Mouse (Mus musculus) telencephalon, adult 2 months (tissue): ENCODE results near the gene Rbms3.
A peak's percentile ranks its signal among the peaks of the same experiment; 100 is the strongest.

Experiments used
- DNase-seq: peaks from one replicate; pipeline ENCODE4 v3.0.0-alpha.2; 2011; ENCODE audit warnings: low read depth, low spot score

Rbms3 gene

DNA sequence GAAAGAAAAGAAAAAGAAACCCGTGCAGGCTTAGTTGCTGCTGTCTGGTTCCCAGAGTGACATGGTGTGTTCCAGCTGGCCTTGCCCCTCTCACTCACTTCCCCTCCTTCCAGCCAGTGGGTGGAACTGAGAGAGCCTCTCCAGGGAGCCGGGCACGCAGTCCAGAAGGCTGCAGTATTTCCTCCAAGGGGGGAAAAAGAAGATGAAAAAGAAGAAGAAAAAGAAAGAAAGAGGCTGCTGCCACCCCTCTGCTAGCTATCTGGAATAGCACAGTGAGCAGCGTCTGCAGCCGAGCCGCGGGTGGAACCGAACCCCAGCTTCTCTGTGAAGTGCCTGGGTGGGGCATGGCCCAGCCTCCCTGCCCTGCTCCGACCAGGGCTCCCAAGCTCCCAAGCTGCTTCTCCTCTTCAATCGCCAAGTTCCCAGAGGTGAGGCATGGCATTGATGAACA is 377.3 kb downstream of the Rbms3 start:
- no peak for DNase-seq

DNA sequence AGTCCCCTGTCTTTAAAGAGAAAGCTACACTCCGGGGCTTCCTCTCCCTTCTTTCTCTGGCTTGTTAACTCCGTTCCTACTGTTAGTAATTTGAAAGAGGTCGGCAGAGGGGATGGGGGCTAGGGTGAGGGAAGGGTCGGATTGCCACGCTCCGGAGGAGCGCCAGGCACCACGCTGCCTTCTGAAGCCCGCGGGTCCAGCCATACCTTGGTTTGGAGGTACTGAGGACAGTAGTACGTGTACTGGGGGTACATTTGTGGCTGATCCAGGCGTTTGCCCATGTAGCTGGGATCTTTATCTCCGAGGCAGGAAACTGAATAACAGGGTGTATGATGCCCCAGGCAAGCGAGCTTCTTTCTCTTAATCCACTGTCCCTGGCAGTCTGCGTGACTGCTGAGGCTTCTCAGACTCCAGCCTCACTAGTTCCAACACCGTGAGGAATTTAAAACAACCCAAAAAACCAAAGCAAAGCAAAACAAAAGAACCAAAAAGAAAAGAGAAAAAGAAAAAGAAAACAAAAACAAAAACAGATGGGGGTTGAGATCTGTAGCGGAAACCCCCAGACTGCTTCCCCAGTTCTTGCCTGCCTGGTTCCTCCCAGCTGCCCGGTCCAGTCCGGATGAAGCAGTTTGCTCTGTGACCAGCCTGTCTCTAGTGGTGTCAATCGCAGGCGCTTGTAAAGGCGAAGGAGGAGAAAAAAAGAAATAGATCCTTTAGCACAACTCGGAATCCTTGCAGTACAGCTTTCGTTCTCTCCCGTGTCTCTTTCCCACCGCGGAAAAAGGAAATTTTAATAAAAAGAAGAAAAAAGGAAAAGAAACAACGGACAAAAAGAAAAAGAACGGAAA is 378.0 kb downstream of the Rbms3 start:
- DNase-seq: no peak

DNA sequence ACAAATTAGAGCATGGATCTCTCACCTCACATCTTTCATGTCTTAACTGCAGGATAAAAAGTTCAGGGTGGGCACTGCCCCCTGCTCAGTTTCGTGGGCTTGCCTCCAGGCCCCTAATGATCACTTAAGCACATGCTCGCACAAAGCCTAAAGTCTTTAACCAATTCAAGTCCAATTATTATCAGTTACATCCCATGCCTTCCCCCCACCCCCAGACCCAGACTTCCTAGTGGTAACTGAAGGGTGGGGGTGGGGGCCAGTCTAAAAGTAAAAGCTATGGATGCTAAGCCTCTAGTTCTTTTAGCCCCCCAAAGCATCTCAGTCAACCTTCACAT is 378.9 kb downstream of the Rbms3 start:
- no peak for DNase-seq

DNA sequence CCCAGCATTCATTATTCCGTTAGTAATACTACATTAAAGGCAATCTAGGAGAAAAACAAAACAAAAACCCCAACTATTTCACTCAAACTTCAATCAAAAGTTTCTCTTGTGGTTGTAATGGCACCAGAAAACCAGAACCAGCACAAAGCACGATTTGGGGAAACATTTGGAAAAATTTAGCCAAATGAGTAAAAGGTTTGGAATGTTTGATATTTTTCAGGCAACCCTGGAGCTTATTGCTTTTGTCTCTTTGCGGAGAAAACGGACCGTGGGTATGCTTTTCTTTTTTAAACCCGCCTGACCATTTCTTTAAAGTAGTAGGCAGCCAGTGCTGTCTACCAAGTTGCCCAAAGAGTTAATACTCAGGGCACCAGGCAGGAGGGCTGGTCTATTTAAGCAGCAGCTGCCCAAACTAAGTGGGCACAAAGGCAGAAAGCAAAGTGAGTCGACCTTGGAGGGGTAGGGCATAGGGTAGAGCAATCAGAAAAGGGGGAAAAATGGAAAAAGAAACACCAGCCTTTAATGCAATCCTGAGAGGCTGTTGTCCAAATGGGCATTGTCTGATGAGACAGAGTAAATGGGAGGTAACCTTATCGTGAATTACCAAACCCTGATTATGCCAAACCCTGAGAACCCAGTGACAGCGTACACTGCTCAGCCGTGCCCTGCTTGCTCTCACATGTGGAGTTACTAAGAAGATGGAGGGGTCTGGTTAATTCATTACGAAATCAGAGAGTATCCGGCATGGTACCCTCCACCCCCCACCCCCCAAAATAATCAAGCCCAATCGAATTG is 379.5 kb downstream of the Rbms3 start:
- DNase-seq: no peak

DNA sequence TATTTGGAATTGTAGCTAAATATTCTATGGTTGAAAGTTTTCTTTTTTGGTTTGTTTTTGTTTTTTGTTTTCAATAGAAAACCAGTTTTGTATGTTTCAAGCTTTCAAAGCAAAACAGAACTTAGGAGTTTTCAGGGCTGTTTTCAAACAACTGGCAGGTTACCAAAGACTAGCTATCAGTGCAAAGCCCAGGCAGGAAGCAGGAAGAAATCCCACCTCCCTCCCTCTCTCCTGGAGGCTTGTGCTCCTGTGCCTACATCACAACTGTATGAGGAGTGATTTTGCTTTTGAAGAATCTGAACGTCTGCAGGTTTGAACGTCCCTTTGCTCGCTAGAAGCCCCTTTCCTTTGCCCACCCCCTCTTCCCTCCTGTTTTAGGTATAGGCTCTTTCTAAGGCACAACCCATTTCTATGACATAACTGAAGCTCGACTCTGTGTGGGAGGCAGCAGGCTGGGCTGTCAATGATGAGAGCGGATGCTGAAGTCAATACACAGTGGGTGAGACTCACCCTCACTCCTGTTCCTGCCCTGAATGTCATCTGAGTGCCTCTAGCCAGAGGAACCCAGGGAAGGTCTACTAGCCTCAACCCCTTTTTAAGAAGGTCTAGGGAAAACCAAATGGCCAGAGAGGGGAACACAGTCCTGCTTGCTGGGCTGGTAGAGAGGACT is 382.3 kb downstream of the Rbms3 start:
- no peak for DNase-seq

DNA sequence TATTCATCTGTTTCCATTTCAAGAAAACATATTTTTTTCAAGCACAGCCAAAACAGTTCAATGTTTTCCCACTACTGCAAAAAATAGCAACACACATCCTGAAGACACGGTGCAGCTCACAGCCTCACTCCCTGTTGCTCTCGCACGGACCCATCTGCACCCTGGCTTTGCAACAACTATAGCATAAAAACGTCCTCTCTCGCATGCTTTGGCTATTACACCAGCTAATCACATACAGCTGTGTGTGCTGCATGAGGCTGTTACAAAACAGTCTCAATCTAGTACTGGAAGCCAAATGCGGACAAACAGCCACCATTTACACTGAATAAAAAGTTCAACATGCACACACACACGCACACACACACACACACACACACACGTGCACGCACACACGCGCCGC is 383.5 kb downstream of the Rbms3 start:
- no peak for DNase-seq

DNA sequence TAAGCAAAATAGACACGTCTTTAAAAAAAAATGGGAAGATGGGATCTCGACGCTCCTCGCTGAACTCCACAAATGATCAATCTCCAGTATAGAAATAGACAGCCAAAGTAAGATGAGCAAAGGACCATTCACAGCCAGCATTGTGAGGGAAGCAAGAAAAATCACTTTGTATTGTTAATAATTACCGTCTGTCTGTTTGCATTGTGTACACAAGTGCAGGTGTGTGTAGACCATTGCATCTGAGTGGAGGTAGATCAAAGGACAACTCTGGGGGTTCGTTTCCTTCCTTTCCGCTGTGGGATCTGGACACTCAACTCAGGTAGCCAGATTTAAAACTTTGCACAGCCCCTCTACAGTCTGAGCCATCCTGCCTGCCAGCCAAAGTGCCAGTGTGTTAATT is 386.3 kb downstream of the Rbms3 start:
- DNase-seq: no peak

DNA sequence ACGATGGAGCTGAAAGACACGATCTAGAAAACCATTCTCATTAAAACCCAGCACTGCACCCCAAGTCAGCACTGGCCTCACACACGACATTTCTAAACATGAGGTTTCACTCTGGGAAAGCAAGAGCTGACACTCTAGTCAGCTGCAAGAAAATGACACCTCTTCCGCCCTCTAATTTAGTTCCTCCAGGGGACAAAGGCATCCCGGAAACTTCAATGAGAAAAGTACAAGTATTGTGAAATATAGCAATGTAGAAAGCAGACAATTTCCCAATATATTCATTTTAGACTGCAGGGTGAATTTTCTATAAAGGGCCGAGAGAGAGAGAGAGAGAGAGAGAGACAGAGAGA is 395.0 kb downstream of the Rbms3 start:
- DNase-seq: no peak

DNA sequence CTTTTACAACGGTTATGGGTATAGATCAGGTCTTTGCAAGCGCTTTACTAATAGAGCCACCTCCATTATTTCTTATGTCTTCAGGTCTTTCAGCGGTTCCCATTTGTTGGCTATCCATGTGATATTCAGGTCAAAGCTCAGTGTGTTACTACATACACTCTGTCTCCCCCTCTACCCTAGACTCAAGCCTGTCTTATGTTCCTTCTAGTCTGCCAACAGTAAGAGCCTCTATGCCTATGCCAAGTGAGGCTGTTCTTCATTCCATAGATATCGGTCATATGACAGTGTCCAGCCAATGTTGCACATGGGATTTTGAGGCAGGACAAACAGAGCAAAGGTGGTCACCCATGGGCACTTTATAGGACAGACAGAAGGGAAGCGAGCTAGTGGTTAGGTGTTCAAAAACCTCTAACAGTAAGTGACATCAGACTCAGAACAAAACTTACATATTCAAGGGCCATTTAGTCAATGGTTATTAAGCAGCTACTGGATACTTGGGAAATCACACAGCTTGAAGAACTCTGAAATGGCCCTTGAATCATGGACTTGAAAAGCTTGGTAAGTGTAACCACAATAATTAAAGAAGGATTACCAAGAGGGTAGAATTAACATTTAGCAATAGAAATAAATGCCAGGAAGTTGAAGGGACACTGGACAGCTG is 395.5 kb downstream of the Rbms3 start:
- no peak for DNase-seq

DNA sequence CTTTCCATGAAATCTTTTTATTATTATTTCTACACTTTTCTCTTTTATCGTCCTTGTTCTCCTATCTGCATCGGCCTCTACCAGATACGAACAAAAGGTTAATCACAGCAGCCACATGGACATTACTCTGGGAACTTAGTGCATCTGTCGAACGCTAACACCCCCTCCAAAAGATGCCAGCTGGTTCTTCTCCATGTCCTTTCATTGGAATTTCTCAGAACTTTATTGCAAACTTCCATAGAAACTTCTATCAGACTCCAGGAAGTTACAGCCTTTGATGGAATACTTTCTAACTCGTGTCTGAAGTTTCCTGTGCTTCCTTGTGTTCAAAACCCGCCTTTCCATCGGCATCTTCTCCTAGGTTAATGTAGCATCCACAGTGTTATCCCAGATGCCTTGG is 407.0 kb downstream of the Rbms3 start:
- DNase-seq: no peak

DNA sequence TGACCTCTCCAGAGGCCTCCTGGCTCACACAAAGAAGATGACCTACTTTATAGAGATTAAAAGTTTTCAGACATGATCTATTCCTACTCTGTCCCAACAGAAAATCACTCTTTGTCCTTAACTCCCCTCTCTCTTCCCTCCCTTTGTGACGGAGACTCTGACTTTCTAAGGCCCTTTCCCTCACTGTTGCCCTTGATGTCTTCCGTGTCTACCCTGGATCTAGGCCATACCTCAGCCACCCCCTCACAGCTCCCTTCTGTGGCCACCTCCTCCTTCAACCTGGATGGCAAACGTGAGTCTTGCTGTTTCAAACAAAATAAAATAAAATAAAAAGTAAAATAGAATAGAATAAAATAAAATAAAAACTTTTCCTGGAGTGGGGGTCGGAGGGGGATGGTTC is 408.2 kb downstream of the Rbms3 start:
- DNase-seq: no peak

DNA sequence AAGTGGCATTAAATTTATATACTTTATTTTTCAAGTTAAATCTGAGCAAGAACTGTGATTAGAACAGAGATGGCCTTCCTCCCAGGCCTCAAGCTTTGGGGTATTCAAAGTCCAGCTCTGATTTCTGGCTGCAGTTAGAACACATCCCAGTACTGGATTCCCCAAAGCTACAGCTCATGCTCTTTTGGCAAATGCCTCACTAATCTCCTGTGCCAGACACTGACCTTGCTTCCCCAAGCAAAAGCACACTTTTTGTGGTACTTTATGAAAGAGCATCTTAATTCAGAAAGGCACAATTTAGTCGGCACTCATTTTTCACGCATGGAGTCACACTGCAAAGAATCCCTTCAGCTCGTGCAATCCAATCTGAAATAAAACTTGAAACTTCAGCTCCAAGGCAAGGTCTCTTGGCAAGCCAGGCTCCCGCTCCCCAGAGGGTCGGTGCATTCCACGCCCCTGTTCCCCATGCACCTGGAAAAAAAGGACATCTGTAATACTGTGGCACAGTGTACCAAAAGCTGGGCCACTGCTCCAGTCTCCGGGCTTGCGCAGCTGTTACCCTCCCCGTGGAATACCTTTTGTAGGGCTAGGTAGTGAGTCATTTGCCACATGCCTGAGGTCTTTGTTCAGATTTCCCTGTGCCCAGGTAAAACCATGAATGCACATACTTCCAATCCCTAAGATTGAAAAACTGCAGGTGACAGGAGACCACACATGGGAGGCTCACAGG is 413.5 kb downstream of the Rbms3 start:
- DNase-seq: no peak

DNA sequence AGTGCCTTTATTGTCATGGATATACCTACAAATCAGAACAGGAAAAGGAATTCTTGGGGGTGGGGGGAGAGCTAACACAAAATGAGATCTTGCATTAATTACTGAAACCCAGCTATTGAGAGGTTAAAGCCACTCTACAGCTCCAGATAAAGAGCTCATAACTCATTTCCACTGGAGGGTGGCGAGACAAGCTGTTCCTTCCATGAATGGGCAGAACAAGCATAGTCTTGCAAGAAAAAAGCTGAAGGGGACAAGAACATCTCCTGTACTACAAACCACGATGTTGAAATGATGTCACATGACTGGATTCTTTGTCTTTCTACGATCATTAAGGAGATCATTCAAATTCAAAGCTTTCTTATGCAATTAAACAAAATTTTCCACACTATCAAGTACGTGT is 417.7 kb downstream of the Rbms3 start:
- DNase-seq: no peak

DNA sequence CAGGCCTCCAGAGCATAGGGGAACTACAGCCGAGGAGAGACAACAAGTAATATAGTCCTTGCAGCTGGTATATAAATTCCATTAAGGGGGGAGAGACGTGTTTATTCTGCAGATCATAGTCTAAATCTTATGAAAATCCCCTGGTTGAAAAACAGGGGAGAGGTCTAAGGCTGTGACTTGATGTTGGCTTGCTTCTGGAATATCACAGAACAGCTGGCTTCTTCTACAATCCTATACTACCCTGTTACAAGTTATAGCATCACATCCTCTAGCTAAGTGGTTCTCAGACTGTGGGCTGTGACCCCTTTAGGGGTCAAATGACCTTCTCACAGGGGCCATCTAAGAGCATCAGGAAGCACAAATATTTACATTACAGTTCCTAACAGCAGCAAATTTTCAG is 419.4 kb downstream of the Rbms3 start:
- DNase-seq: no peak

DNA sequence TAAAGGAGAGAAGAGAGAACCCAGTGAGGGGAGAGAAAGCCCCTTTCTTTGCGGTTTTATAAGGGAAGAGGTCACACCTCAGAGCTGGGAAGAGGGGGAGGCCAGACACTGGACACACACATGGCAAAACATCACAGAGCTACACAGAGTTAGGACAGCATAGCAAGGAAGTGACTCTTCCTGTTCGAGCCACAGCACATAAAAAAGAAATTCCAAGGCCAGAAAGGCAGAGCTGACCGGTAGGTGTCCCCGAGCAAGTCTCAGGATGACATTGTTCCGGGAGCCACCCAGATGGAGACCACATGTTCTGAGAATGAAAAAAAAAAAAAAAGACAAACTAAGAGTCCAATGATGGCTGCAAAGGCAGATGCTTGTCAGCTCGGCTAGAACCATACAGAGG is 424.3 kb downstream of the Rbms3 start:
- DNase-seq: no peak

DNA sequence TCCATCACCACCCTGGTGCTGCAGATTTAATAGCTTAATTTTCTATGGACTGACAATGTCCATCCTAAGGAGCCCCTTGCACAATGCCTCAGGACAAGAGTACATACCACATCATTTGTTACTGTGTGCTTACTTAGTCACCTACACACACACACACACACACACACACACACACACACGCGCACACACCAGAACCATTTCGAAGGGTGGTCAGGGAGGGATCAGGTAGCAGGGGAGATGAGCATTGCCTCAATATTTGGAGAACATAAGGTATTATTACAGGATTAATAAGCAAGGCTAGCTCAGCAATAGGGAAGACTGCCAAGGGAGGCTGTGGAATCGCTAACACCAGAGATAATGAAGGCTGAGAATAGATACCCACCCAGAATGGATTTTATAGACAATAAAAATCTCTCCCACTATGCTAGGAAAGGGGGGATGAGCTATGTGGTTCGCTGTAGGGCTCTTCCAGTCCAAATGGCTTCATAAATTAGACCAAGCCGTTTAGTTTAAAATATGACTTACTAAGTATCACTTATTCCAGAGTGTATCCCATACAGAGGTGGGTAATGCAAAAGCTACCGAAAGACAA is 429.6 kb downstream of the Rbms3 start:
- no peak for DNase-seq

DNA sequence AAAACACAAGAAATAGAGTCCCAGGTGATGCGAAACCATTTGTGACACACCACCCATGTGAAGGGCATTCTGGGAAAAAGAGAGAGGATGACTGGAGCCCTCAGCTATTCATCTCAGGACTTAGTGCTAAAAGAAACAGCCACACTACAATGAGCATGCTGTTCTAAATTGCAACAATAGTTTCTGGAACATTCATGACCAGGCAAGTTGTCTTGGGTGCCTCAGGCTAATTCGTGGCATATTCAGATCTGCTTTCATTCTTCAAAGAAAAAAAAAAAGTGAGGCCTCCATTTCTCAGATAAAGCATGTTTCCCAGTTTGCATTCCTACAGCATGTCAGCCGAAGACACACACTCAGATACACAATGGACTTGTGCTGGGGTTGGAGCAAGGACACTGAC is 432.2 kb downstream of the Rbms3 start:
- no peak for DNase-seq

DNA sequence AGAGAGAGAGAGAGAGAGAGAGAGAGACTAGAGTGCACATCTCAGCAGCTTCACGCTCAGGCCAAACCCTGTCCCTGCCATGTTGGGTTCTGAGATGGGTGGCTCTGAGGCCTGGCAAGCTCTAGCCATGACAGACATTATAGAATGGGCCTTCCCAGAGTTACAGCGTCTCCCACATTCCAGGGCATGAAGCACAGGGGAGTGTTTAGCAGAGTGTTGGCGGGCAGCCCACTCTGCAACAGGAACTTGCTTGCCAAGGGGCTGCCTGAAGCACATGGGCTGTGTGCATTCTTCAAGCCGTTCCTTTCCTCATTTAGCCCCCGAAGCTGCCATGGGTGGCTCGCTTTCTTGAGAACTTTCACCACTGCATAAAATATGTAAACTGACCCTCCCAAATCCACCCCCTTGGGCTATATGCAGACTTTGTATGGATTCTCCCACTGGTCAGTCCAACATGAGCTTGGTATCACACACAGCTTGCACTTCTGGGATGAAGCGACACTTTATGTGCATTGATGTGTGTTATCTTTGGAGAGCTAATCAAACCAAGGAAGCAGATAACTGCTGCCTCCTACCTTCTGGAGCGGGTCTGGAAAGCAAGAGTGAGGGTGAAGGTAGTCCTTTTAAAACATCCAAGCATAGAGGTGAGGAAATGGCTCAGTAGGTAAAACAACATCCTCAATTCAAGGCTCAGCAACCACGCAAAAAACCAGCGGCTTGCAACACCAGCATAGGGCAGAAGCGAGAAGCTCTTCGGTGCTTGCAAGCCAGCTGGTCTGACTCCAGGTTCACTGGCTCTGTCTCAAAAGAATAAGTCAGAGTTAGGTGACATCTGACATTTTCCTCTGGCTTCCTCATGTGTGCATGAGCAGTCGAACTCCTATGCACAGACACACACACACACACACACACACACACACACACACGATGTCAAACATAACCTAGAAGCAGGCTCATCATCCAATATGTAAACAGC is 436.9 kb downstream of the Rbms3 start:
- peak; percentile 16 for DNase-seq

DNA sequence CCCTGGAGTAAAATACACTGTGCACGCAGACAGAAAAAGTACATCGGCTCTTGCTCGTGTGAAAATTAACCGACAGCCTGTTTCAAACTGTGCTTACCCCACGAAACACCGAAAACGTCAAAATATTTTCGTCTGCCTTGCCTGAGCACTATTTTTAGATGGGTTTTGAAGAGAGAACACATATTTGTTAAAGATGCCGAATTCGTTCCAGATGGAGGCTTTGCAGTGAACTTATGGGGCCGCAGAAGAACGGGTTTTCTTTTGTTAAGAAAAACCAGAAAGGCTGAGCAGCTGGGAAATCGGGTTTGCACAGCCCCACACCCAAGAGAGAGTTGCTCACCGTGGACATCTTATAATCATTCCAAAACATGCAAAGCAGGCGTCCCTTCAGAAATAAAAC is 437.6 kb downstream of the Rbms3 start:
- peak; percentile 66 for DNase-seq

DNA sequence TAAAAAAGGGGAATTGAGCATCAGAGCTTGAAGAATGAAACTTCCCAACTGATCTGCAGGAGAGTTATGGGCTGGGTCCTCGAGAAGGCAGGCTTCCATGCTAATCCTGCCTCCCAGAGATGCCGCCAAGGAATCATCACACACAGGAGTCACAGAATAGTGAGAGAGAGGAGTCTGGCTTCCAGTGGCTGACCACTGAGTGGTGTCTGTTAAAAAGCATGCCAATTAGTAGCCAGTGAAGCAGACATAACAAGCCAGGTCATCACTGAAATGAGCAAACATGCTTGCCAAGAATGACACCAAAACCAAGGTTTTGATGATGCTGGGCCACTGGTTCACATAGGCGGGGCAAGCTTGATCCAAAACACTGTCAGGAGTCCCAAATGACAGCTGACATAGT is 441.3 kb downstream of the Rbms3 start:
- DNase-seq: no peak
